Mouse (Mus musculus) layer of hippocampus, postnatal 10 days (tissue): Measurements from ENCODE around the gene Gm6217. TPM values are rescaled to one million over a fixed set of nuclear protein-coding genes. Genes with fewer than 3 reads are reported as not detected.
"Not testable (repeated sequence)": the region's sequence is repeated elsewhere in the genome, so short reads cannot be mapped to it uniquely, and the experiment has no call there.

Experiments used
- DNase-seq, 2 experiments: peaks; one replicate each; pipeline ENCODE4 v3.0.0; 2021; ENCODE audit warnings: low spot score in 2 of 2
- long read RNA-seq: library from polyadenylated mRNA; stranded (forward); transcript quantifications from one replicate; pipeline ENCODE4 v2.0.0, GENCODE M21; 2023
- total RNA-seq, 2 experiments: library from RNA; stranded (reverse); gene quantifications; 2 replicates each; pipeline ENCODE4 v1.2.3; 2021

Gene Gm6217
- not detected for total RNA-seq
- long read RNA-seq: 0 reads

GRCm38 (mm10) chr1:82931326-82931725 is at the start of gene Gm6217:
TSS of gene Gm6217 (minus strand) at chr1:82931399.
- DNase-seq: not testable (repeated sequence)

DNA sequence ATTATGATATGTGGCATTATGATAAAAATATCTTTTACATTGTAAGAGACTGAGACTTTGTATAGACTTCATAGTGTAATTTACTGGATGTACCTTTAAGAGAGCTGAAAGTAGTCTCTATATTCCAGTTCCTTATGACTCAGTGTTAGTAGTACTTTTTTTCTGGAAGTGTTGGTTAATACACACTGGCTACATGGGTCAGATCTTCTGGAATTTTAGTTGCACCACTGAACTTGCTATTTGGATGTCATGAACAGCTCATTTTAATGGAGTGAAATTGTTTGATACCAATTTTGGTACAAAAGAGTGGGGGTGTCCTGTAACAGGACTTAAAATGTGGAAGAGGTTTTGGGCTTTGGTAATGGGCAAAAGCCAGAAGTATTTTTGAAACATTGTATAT is 46.6 kb upstream of the Gm6217 start:
- no peak for DNase-seq

GRCm38 (mm10) chr1:82975750-82976149 is 44.6 kb upstream of the Gm6217 start:
- no peak for DNase-seq

GRCm38 (mm10) chr1:82974342-82974741 is 43.1 kb upstream of the Gm6217 start:
- DNase-seq: no peak

DNA sequence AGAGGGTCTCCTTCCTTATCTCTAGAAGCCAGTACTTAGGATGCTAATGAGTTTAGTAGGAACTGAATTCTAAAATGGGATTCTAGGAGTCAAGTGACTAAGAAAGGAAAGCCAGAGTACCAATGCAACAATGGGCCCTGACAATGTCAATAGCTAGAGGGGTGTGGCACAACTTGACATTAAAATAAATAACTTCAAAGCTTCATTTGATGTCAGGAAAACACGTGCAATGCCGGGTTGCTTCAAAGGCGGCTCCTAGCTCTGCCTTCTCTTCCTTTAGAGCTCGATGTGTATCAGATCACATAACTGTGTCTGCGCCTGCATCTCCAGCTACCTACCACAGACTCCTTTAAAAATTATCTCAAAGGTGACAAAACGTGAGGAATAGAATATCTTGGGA is 42.7 kb upstream of the Gm6217 start:
- no peak for DNase-seq

DNA sequence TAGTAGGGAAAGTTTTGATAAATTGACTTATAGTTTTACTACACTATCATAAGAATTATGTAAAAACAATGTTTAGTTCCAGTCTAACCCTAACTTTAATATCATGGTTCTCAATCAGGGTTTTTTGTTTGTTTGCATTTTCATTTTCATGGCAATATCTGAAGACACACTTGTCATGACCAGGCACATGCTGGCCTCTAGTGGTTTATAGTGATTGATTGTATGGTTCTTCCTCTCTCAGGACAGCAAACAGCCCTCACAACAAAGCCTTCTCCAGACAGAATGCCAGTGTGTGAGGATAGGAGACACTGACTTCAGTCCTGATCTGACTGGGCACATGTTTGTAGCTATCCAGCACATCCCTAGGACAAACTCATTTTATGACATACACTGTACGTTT is 42.0 kb upstream of the Gm6217 start:
- DNase-seq: no peak

DNA sequence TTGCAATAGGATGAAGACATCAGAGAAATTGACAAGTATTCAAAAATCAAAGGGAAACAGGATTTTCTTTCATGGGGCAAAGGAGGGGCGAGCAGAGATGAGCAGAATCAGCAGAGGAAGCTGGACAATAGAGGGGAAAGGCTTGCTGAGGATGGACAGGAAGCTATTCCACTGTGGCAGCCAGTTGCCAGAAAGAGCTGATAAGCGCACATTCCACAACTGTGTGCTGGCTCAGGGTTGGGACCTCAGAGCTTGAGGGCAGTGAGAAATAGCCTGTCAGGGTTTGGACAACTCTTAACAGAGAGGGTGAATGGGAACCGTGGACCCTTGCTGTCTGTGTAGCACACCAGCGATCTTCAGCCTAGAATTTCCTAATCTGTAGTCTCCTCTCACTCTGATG is 40.8 kb upstream of the Gm6217 start:
- no peak for DNase-seq

- no peak for DNase-seq
Measured at GRCm38 (mm10) chr1:82966413-82966812, 35.2 kb upstream of the Gm6217 start.

- no peak for DNase-seq
Measured at GRCm38 (mm10) chr1:82959870-82960385, 28.7 kb upstream of the Gm6217 start, which contains the start of gene Gm47955. TSS of gene Gm47955 (plus strand) at chr1:82960286.

GRCm38 (mm10) chr1:82955913-82956312 is 24.7 kb upstream of the Gm6217 start, which contains the start of gene Gm7544:
TSS of gene Gm7544 (minus strand) at chr1:82956013.
- DNase-seq: not testable (repeated sequence)

GRCm38 (mm10) chr1:82948601-82949000 is 17.4 kb upstream of the Gm6217 start:
- DNase-seq: no peak

GRCm38 (mm10) chr1:82946029-82946428 is 14.8 kb upstream of the Gm6217 start:
- not testable (repeated sequence) for DNase-seq

- not testable (repeated sequence) for DNase-seq
Measured at GRCm38 (mm10) chr1:82943295-82943694, 12.1 kb upstream of the Gm6217 start, which contains the start of gene A030003K21Rik. TSS of gene A030003K21Rik (minus strand) at chr1:82943388.

GRCm38 (mm10) chr1:82942505-82942904 is 11.3 kb upstream of the Gm6217 start:
- DNase-seq: not testable (repeated sequence)

GRCm38 (mm10) chr1:82938666-82939065 is 7.5 kb upstream of the Gm6217 start:
- no peak for DNase-seq

- not testable (repeated sequence) for DNase-seq
Measured at GRCm38 (mm10) chr1:82930558-82930957, 641 bp downstream of the Gm6217 start.

DNA sequence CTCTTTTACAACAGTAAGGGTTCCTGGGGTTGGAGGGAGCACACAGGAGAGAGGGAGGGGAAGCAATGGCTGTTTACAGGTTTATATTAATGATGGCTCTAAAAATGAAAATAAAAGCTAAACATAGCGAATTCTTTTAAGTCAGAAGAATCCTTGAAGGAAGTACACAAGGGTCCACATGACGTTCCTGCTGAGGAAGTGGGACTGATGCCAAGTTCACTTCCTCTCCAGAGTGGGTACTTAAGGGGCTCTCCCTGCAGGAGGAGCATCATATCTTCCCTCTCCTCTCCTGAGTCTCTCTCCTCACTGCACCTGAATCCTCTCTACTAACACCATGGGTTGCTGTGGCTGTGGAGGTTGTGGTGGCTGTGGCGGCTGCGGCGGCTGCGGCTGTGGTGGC is 6.5 kb downstream of the Gm6217 start, which contains the start of gene A030014E15Rik:
Gene A030014E15Rik, plus strand, starts transcription at position 268 of the 400 bp plus-strand sequence.
- DNase-seq: no peak

GRCm38 (mm10) chr1:82913434-82913833 is 17.8 kb downstream of the Gm6217 start:
- not testable (repeated sequence) for DNase-seq

GRCm38 (mm10) chr1:82913025-82913424 is 18.2 kb downstream of the Gm6217 start, which contains the start of gene A030005L19Rik:
TSS of gene A030005L19Rik (plus strand) at chr1:82913325.
- no peak for DNase-seq

GRCm38 (mm10) chr1:82905886-82906285 is 25.3 kb downstream of the Gm6217 start:
- no peak for DNase-seq

DNA sequence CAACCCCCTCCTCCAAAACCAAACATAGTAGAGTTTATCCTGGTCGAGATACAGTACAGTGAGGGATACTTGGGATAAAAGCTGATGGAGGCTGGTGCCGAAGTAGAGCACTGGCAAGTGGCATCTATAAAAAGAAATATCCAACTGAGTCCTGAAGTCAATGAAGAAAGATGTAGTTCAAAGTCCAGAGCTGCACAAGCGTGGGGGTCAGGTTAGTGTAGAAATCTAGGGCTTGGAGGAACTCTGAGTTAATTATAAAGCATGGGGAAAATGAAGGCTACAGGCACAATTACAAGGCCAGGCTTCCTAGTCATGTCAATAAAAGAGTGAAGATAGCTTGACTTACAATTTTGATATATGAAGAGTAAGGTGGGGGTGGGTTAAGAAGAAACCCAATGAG is 30.0 kb downstream of the Gm6217 start:
- DNase-seq: no peak

DNA sequence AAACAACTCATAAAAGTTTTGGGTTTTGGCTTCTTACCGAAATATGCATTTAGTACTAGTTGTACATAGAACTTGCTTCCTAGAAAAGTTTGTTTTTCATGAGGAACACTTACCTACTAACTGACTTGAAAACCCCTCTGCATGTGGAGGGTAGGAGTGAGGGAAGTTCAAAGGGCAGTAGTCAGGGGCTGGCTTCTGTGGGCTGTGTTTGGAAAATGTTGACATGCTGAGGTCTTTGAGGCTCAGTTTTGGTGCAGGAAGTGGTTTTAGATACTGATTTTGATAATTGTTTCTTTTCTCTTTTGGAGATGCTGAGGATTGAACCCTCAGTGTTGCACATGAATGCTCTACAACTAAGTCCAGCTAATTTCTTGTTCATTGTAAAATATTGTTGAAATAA is 30.6 kb downstream of the Gm6217 start:
- no peak for DNase-seq

GRCm38 (mm10) chr1:82893269-82893668 is 37.9 kb downstream of the Gm6217 start:
- DNase-seq: no peak
